Mouse (Mus musculus): ENCODE data around the gene Fam111a.

Gene Fam111a

GRCm38 (mm10) chr19:12600684-12601480 is 55.3 kb downstream of the Fam111a start:
- Histone ChIP-seq H3K36me3 (ENCODE audit: insufficient read depth, low read length) (no peaks in the 10 kb centered on the region), H3K4me3 (replicated peaks; ENCODE audit: low read length) (no peak overlapping the region), H3K27me3 (ENCODE audit: insufficient read depth, low read length) (peaks cover 26% of the 10 kb centered on the region), H3K9me3 (ENCODE audit: low read length) (no peaks in the 10 kb centered on the region), H3K4me1 (replicated peaks; ENCODE audit: low read depth, low read length) (peaks cover 10% of the 10 kb centered on the region)
- TF ChIP-seq CTCF (conservative IDR thresholded peaks at IDR 0.05; ENCODE audit: low read length) (no peak), POU5F1 (IDR thresholded peaks at IDR 0.05; ENCODE audit: borderline replicate concordance, low read length) (no peak), NANOG (IDR thresholded peaks at IDR 0.05; ENCODE audit: borderline replicate concordance, low read length) (no peak)

GRCm38 (mm10) chr19:12608336-12608735 is 62.8 kb downstream of the Fam111a start:
- no peaks in the 10 kb centered on the region for H3K36me3 ChIP-seq (ENCODE audit: insufficient read depth, low read length)
- no peaks in the 10 kb centered on the region for H3K9me3 ChIP-seq (ENCODE audit: low read length)
- H3K4me1 ChIP-seq (replicated peaks; ENCODE audit: low read depth, low read length), result no peaks in the 10 kb centered on the region
- H3K4me3 ChIP-seq (replicated peaks; ENCODE audit: low read length), result no peak overlapping the region
- peaks cover 11% of the 10 kb centered on the region; the same call in 1 of the 2 replicates for H3K27me3 ChIP-seq (ENCODE audit: insufficient read depth, low read length)
- TF ChIP-seq CTCF (conservative IDR thresholded peaks at IDR 0.05; ENCODE audit: low read length) (no peak), POU5F1 (IDR thresholded peaks at IDR 0.05; ENCODE audit: borderline replicate concordance, low read length) (no peak), NANOG (IDR thresholded peaks at IDR 0.05; ENCODE audit: borderline replicate concordance, low read length) (no peak)

- TF ChIP-seq POU5F1 (IDR thresholded peaks at IDR 0.05; ENCODE audit: borderline replicate concordance, low read length) (no peak), NANOG (IDR thresholded peaks at IDR 0.05; ENCODE audit: borderline replicate concordance, low read length) (no peak), CTCF (conservative IDR thresholded peaks at IDR 0.05; ENCODE audit: low read length) (no peak)
- Histone ChIP-seq H3K36me3 (ENCODE audit: insufficient read depth, low read length) (no peaks in the 10 kb centered on the region), H3K4me1 (replicated peaks; ENCODE audit: low read depth, low read length) (no peaks in the 10 kb centered on the region), H3K4me3 (replicated peaks; ENCODE audit: low read length) (no peak overlapping the region), H3K27me3 (ENCODE audit: insufficient read depth, low read length) (no peaks in the 10 kb centered on the region), H3K9me3 (ENCODE audit: low read length) (no peaks in the 10 kb centered on the region)
Observed at GRCm38 (mm10) chr19:12613646-12614045, 68.1 kb downstream of the Fam111a start.

- no peaks in the 10 kb centered on the region for H3K4me1 ChIP-seq (replicated peaks; ENCODE audit: low read depth, low read length)
- no peaks in the 10 kb centered on the region for H3K36me3 ChIP-seq (ENCODE audit: insufficient read depth, low read length)
- TF ChIP-seq CTCF (conservative IDR thresholded peaks at IDR 0.05; ENCODE audit: low read length) (no peak), POU5F1 (IDR thresholded peaks at IDR 0.05; ENCODE audit: borderline replicate concordance, low read length) (no peak), NANOG (IDR thresholded peaks at IDR 0.05; ENCODE audit: borderline replicate concordance, low read length) (no peak)
- H3K9me3 ChIP-seq (ENCODE audit: low read length), result no peaks in the 10 kb centered on the region
- no peaks in the 10 kb centered on the region for H3K27me3 ChIP-seq (ENCODE audit: insufficient read depth, low read length)
- no peak within 1 kb of the TSS for H3K4me3 ChIP-seq (replicated peaks; ENCODE audit: low read length)
Observed at GRCm38 (mm10) chr19:12633176-12633575, 87.6 kb downstream of the Fam111a start, which contains the start of gene Glyat. Gene Glyat (plus strand): TSS chr19:12633308.

- no peaks in the 10 kb centered on the region for H3K36me3 ChIP-seq (ENCODE audit: insufficient read depth, low read length)
- H3K4me3 ChIP-seq (replicated peaks; ENCODE audit: low read length), result no peak overlapping the region
- no peaks in the 10 kb centered on the region for H3K4me1 ChIP-seq (replicated peaks; ENCODE audit: low read depth, low read length)
- no peaks in the 10 kb centered on the region for H3K9me3 ChIP-seq (ENCODE audit: low read length)
- TF ChIP-seq CTCF (conservative IDR thresholded peaks at IDR 0.05; ENCODE audit: low read length) (no peak), POU5F1 (IDR thresholded peaks at IDR 0.05; ENCODE audit: borderline replicate concordance, low read length) (no peak), NANOG (IDR thresholded peaks at IDR 0.05; ENCODE audit: borderline replicate concordance, low read length) (no peak)
- no peaks in the 10 kb centered on the region for H3K27me3 ChIP-seq (ENCODE audit: insufficient read depth, low read length)
Observed at GRCm38 (mm10) chr19:12634259-12634658, 88.7 kb downstream of the Fam111a start.

GRCm38 (mm10) chr19:12634963-12635362 is 89.4 kb downstream of the Fam111a start:
- Histone ChIP-seq H3K36me3 (ENCODE audit: insufficient read depth, low read length) (no peaks in the 10 kb centered on the region), H3K4me3 (replicated peaks; ENCODE audit: low read length) (no peak overlapping the region), H3K27me3 (ENCODE audit: insufficient read depth, low read length) (no peaks in the 10 kb centered on the region), H3K9me3 (ENCODE audit: low read length) (no peaks in the 10 kb centered on the region), H3K4me1 (replicated peaks; ENCODE audit: low read depth, low read length) (no peaks in the 10 kb centered on the region)
- TF ChIP-seq NANOG (IDR thresholded peaks at IDR 0.05; ENCODE audit: borderline replicate concordance, low read length), result no peak

GRCm38 (mm10) chr19:12636863-12637262 is 91.3 kb downstream of the Fam111a start:
- no peak overlapping the region for H3K4me3 ChIP-seq (replicated peaks; ENCODE audit: low read length)
- no peaks in the 10 kb centered on the region for H3K4me1 ChIP-seq (replicated peaks; ENCODE audit: low read depth, low read length)
- H3K9me3 ChIP-seq (ENCODE audit: low read length), result no peaks in the 10 kb centered on the region
- H3K27me3 ChIP-seq (ENCODE audit: insufficient read depth, low read length), result no peaks in the 10 kb centered on the region
- no peaks in the 10 kb centered on the region for H3K36me3 ChIP-seq (ENCODE audit: insufficient read depth, low read length)
- no peak for TF ChIP-seq POU5F1 (IDR thresholded peaks at IDR 0.05; ENCODE audit: borderline replicate concordance, low read length)

- Histone ChIP-seq H3K27me3 (ENCODE audit: insufficient read depth, low read length) (no peaks in the 10 kb centered on the region), H3K4me3 (replicated peaks; ENCODE audit: low read length) (no peak overlapping the region)
- TF ChIP-seq POU5F1 (IDR thresholded peaks at IDR 0.05; ENCODE audit: borderline replicate concordance, low read length) (no peak), CTCF (conservative IDR thresholded peaks at IDR 0.05; ENCODE audit: low read length) (no peak), NANOG (IDR thresholded peaks at IDR 0.05; ENCODE audit: borderline replicate concordance, low read length) (no peak)
Observed at GRCm38 (mm10) chr19:12638049-12638448, 92.5 kb downstream of the Fam111a start.

More at GRCm38 (mm10) chr19:12638049-12638448, 92.5 kb downstream of the Fam111a start:
- no peaks in the 10 kb centered on the region for H3K36me3 ChIP-seq (ENCODE audit: insufficient read depth, low read length)
- H3K4me1 ChIP-seq (replicated peaks; ENCODE audit: low read depth, low read length), result no peaks in the 10 kb centered on the region
- H3K9me3 ChIP-seq (ENCODE audit: low read length), result no peaks in the 10 kb centered on the region
